Mouse (Mus musculus): ENCODE data around the gene Tex37. TPM values are rescaled to one million over a fixed set of nuclear protein-coding genes. Genes with fewer than 3 reads are reported as not detected.

Tex37 gene
- total RNA-seq (2021): not detected
- long read RNA-seq, experiment 1: 0 reads
- long read RNA-seq, experiment 2: 0 reads

DNA sequence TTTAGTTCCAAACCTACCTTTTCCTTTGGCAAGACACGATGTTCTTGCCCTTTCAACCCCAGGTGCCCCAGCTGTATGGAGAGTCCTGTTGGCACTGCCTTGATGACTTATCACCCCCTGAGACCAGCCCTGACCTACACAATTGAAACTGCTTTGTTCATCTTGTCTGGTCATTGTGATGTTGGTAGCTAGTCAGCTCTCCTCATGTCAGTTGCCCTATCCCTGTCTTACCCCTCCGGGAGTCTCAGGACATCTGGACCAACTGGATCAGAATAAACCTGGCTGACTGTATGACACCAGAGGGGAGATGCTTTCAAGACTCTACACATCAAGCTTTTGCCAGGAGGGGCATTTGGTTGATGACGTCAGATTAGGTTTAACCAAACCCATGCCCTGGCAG lies at the start of gene Tex37:
TSS of gene Tex37 (minus strand) at position 101 of the 400 bp plus-strand sequence.
- no peak for DNase-seq

DNA sequence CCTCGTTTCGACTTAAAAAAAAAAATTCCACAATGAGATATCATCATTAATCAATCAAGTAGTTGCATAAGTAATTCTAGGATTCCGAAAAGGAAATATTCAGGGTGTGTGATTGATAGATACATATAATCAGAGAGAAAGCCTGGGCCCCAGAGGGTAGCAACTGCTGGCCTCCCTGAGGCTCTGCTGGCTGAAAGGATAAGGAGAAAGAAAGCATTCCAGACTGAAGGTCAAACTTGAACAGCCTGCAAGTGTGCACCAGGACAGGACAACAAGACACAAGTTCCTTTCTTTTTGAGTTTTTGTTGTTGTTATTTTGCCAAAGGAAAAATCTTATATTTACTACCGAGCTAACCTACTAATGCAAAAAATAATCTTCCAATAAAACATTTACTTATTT lies 49.6 kb upstream of the Tex37 start:
- no peak for DNase-seq

DNA sequence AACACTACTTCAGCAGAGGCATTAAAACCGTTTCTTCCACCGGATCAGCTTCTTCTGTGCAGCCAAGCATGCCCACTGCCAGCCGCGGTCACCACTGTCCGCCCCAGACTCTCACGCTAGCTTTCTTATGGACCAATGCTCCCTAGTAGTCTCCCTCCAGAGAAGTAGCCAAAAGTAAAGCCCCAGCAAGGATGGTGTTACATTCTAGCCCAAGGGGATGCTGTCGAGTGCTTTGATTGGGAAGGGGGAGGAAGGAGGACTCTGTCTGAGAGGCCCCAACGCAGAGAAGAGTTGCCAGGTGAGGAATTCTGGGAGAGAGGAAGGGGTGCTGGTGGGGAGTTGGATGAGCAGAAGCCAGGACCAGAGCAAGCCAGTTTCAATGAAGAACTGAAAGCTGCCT lies 48.7 kb upstream of the Tex37 start:
- DNase-seq: no peak

DNA sequence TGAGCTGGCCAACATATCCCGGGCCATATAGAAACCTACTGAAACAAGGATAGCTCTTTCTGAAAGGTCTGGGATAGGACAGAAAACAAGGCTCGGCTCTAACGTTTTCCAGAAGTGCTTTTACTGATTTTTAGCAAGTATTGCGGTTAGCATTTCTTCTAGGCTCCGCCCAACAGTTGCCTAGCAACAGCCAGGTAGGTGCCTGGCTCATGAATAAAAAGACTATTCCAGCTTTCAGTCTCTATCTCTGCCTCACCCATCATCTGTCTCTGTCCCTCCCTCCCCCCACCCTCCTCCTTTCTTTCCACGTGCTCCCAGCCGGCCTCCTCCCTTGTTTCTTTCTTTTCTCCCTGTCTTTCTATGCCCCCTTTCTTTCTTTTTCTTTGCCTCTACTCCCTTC lies 47.0 kb upstream of the Tex37 start:
- no peak for DNase-seq

GRCm38 (mm10) chr6:70964116-70964830 lies 45.5 kb upstream of the Tex37 start:
- no peak for DNase-seq

DNA sequence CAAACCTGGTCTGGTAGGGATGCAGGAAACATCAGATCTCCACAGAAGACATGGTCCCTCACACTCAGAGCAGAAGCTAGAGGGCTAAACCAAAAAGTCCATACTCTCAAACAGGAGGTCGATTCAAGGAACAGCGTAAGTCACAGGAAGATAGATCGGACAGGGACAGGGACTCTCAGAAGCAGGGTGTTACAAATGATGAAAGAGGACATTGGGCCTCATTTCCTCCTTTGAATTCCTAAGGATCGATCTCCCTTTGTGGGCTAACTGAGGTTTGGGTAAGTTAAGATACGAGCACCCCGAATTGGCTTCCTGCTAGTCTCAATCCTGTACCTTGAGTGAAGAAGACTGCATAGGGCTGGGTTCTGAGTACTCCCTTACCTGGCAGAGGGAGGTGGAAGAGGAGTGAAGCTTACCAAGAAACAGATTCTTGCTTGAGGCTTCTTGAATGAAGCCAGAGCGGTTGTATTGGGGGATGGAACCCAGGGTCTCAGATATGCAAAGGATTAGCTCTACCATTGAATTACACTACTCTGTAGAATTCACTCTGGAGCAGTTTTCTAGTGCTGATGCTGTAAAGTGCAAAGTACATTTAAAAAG lies 38.7 kb upstream of the Tex37 start:
- DNase-seq: no peak

- no peak for DNase-seq
Observed at GRCm38 (mm10) chr6:70956936-70957335, 38.2 kb upstream of the Tex37 start.

- no peak for DNase-seq
Observed at GRCm38 (mm10) chr6:70956285-70956912, 37.7 kb upstream of the Tex37 start, which contains the start of gene Foxi3. Foxi3 (plus strand) TSS chr6:70956531.

- DNase-seq: no peak
Observed at GRCm38 (mm10) chr6:70955841-70956240, 37.1 kb upstream of the Tex37 start.

- DNase-seq: no peak
Observed at GRCm38 (mm10) chr6:70955291-70955800, 36.6 kb upstream of the Tex37 start.

DNA sequence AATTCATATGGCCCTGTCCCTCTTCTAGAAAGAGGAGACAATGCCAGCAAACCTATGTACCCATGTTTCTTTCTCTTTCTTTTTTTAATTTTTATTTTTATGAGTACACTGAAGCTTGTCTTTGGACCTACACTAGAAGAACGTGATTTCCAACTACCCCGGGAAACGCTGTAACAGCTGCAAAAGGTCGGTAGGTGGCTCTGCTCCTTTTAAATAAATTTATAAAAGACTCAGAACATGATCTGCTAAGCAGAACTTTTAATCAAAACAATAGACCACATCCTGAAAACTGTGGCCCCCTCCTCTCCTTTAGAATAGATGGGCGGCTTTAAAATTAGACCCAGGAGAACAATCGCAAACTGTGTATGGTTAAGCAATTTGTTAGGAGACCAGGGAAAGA lies 35.3 kb upstream of the Tex37 start:
- DNase-seq: no peak

GRCm38 (mm10) chr6:70953274-70953673 lies 34.5 kb upstream of the Tex37 start:
- no peak for DNase-seq

DNA sequence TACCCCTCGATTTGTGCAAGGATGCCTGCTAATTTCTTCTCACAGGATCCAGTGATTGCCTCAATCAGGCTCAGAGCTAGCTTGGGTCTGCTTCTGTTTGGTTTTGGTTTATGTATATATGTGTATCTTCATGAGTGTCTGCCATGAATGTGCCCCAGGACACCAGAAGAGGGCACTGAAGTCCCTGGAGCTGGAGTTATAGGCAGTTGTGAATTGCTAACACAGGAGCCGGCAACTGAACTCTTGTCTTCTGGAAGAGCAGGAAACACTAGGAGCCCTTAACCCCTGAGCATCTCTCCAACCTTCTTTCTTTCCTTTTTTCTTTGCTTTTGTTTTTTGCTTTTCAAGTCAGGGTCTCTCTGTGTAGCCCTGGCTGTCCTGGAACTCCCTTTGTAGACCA lies 13.1 kb upstream of the Tex37 start:
- no peak for DNase-seq

DNA sequence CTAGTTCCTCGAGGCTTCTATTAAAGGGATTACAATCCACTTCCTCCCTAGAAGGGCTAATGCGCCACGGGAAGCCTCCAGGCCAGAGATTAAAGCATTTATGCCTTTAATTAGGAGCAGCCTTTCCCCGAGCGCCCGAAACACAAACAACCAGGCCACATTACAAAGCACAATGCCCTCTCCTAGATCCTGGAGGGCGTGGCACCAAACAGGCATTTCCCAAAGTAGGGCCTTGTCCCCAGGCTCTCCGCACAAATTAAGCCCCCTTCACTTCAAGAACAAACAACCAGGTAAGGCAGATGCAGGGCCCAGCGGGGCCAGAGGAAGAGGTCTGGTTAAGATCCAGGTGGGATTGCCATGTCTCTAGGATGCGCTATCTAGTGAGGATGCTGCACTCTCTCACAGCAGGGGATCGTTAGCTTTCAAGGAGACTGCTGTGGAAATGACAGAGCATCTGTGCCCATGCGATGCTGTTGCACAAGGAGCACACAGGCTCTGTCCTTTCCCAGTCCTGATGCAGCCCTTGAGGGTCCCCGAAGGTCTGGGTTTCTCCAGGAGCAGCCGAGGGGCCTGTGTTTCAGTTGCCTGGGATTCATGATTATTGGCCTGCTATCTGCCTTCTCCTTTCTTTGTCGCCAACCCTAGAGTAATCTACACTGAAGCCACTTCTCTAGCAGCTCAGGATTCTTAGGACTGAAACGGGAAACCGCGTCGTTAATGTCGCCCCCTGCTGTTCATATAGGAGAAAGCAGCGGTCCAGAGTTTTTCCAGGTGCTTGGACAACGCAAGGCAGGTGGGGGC lies 2.7 kb upstream of the Tex37 start:
- no peak for DNase-seq

DNA sequence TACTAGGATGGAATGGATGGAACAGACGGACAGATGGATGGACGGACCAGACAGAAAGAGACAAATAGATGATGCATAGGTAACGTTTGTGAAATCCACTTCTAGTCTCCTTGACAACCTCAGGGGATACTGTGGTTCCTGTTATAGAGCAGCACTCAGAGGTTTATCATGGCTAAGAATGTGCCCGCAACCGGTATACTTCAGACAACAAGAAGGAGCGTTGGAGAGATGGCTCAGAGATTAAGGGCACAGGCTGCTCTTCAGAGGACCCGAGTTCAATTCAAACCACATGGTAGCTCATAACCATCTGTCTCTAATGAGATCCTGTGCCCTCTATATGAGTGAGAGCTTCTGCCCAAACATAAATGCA lies 6.3 kb downstream of the Tex37 start:
- DNase-seq: no peak

DNA sequence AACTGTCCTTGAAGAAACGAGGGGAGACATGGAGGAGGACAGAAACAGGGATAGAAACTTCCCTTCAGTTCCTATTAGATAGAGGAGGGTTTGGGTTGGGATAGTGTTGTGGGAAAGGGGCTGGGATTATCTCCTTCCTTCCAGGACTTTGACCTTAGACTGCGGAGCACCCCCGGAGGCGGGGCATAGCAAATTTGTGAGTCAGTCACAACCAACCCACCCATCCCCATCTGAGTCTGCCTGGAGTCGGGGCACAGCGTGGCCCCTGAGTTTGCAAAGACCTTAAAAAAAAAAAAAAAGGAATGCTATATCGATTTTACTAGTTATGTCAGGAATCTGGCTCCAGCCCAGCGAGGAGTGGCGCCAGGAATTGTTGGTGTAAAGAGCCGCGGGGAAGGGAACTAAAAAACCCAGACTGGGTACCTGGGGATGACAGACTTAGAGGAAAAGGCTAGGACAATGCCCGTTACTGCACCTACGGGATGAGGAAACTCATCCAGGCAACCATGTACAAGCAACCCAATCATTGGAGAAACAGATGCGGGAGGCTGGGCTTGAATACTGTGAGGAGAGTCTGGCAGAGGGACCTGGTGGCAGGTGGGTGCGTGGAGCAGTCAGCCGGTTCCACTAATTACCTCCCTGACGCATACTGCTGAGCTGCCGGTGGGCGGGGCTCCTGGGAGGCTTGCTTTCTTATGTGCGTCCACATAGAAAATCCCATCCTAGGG lies 6.9 kb downstream of the Tex37 start:
- DNase-seq: no peak

DNA sequence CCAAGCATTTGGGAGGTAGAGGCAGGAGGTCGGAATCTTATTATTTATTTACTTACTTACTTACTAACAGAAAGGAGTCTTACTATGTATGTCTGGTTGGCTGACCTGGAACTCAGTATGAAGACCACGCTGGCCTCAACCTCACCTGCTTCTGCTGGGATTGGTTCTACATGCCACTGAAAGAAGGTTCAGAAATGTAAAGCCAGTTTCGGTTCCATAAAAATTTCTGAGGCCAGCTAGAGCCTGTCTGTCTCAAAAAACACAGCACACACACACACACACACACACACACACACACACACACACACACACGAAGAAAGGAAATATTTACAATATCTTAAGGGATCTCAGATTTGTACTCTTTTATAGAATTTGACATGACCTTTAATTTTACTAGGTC lies 8.4 kb downstream of the Tex37 start:
- DNase-seq: no peak

- no peak for DNase-seq
Observed at GRCm38 (mm10) chr6:70909572-70909971, 9.2 kb downstream of the Tex37 start.

DNA sequence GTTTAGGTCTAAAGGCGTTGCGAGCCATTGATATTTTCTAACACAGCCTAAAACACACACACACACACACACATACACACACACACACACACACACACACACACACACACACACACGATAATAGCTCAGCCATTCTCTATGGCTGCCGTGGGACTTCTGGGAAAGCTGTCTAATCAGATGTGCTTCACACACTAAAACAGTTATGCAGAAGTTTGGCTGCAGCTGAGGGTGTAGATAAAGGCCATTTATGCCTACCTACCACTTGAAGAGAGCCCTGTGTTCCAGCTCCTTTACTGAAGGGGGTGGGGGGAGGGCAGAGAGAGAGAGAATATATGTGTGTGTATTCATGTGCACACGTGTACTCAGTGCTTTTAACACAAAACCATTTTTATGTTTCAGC lies 15.0 kb downstream of the Tex37 start:
- no peak for DNase-seq

DNA sequence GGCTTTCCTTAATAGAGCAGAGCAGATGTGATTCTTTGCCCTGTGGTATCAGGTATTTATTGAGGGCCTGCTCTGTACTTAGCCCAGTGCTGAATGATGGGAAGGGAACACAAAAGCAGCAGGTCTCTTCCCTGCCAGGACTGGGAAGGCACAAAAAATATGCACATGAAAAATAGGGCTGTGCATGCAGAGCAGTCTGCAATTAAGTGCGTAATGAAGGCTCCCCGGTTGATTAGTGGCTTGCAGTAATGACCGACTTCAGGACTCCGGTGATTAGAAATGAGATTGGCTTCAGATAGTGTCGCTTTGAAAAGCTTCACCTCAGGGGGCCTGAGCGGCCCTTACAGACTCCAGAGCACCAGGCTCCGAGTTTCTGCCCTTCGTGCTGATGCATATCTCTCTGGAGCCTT lies 19.1 kb downstream of the Tex37 start:
- DNase-seq: no peak

DNA sequence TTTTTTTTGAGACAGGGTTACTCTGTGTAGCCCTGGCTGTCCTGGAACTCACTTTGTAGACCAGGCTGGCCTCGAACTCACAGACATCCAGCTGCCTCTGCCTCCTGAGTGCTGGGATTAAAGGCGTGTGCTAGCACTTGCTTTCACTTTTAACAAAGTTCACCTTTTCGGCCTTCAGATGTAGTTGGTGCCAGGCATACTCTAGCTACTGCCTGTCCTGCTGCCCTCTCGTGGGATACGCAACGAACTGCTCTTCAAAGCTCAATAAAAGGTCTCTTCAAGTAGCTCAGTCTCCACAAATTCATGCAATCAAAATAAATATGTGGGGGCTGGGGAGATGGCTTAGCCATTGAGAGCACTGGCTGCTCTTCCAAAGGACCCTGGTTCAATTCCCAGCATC lies 20.6 kb downstream of the Tex37 start:
- no peak for DNase-seq

DNA sequence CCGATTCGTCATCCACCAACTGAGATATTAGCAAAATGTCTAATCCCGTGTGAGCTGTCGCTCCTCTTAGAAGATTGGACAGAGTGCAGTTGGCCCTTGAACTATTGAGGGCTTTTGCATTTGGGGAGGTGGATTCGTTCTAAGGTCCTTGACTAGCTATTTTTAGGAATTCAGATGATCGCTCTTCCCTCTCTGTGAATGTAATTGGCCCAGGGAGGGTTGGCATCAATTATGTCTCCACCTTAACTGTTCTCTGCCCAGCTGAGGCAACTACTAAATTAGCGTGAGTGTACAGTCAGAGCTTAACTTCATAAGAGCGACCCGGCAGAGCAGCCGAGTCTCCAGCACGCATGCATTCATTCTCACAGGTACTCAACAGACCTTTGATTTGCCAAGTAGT lies 30.7 kb downstream of the Tex37 start:
- DNase-seq: no peak
